Mouse (Mus musculus) kidney, adult 2 months (tissue): ENCODE measurements around the gene Fcho1. TPM values are rescaled to one million over a fixed set of nuclear protein-coding genes. Genes with fewer than 3 reads are reported as not detected.

Experiments used
- DNase-seq: peaks from one replicate; pipeline ENCODE4 v3.0.0; 2021
- H3K27ac ChIP-seq: fragments of 200-500 bp; 2 replicates; pipeline ENCODE4 v1.5.1; 2012; ENCODE audit warnings: low read depth, low read length, control low read depth, inconsistent platforms; ENCODE audit not compliant: insufficient read depth
- H3K27me3 ChIP-seq: fragments of 200-500 bp; replicated peaks from 2 replicates; pipeline ENCODE4 v1.6.1; 2012; ENCODE audit warnings: mild to moderate bottlenecking, moderate library complexity, low read length, inconsistent platforms; ENCODE audit not compliant: control insufficient read depth, insufficient read depth
- H3K36me3 ChIP-seq: fragments of 200-500 bp; 2 replicates; pipeline ENCODE4 v1.6.1; 2012; ENCODE audit warnings: mild to moderate bottlenecking, moderate library complexity, low read length, inconsistent platforms; ENCODE audit not compliant: control insufficient read depth, insufficient read depth
- H3K4me1 ChIP-seq: fragments of 200-500 bp; 2 replicates; pipeline ENCODE4 v1.6.1; 2011; ENCODE audit warnings: low read length; ENCODE audit not compliant: control insufficient read depth, insufficient read depth
- H3K4me3 ChIP-seq: fragments of 200-500 bp; 2 replicates; pipeline ENCODE4 v1.5.1; 2011; ENCODE audit warnings: mild to moderate bottlenecking, low read depth, low read length, control low read depth; ENCODE audit not compliant: insufficient read depth
- CTCF ChIP-seq: fragments of 200-500 bp; conservative IDR thresholded peaks from 2 replicates; pipeline ENCODE4 v1.5.1; 2011; ENCODE audit warnings: low read depth, mild to moderate bottlenecking, control low read depth, low read length, moderate library complexity, mixed read lengths; ENCODE audit not compliant: insufficient read depth, insufficient read length
- POLR2A ChIP-seq: fragments of 200-500 bp; IDR thresholded peaks from one replicate; pipeline ENCODE4 v1.6.1; 2011; ENCODE audit warnings: low read depth, low read length, control low read depth
- WGBS: fragments of 180-500 bp; shearing (Covaris S2); methylation state at CpG from one replicate; pipeline ENCODE4 v1.1.7; 2018; 5-methylcytosine and 5-hydroxymethylcytosine counted together
- polyA plus RNA-seq: library from polyadenylated mRNA; depleted of rRNA; stranded (reverse); fragments of >200 nt; gene quantifications from 2 replicates; pipeline ENCODE4 v1.2.3, GENCODE M21; 2012

The Fcho1 gene
- polyA plus RNA-seq, 1 experiment: 9.5 TPM

DNA sequence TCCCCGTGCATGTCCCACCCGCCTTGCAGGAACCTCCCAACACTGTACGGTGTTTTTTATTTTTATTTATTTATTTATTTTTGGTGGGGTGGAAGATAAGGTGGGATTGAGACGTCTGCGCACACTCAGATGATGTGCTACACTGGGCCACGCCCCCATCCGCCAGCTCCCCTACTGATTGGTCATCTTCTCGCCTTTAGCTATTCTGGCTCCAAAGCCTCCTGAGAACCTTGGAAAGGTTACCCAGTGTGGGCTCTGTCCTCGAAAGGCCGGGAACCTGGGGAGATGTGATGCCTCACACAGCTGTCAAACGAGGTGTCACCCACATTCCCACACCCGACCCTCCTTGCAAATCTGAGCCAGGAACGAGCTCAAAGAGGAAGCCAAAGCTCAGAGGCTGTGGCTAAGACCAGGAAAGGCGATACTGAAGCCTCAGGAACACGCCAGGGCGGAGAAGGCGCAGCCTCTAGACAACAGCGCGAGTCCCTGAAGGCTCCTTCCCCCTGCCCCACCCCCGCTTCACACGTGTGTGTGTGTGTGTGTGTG, 2.8 kb upstream of the Fcho1 start:
- no peak for TF ChIP-seq CTCF
- TF ChIP-seq POLR2A: no peak
- DNase-seq: no peak
- Histone ChIP-seq H3K36me3 (no peaks in the 10 kb centered on the region), H3K27ac (no peak overlapping the region), H3K27me3 (no peaks in the 10 kb centered on the region), H3K4me1 (no peaks in the 10 kb centered on the region), H3K4me3 (0 out of 2 replicates have a peak overlapping the region, but pooled peaks have one; percentile 15)
- WGBS: 10% methylated on average over 21 of the region's 21 CpGs

DNA sequence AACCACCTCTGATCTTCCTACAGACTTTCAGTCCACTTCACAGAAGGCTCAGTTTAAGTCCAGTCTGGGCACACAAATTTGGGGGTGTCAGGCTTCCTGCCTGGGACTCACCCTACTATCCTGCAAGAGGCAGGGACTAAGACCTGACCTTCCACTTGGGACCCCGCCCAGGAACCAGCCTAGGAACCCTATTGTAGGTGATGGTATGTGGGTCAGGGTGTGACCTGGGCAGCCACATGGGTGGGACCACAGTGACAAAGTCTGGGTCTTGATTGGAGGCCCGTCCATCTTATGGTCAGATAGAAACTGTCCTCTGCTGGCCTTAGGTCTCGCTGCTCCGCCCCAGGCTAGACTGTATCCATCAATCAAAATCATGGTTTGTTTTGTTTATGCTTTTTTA, 1.1 kb downstream of the Fcho1 start:
- Histone ChIP-seq H3K4me3 (no peak overlapping the region), H3K4me1 (no peaks in the 10 kb centered on the region), H3K27me3 (no peaks in the 10 kb centered on the region), H3K27ac (no peak overlapping the region), H3K36me3 (no peaks in the 10 kb centered on the region)
- 72% methylated on average over 4 of the region's 4 CpGs for WGBS
- TF ChIP-seq CTCF (no peak), POLR2A (no peak)
- DNase-seq: no peak

GRCm38 (mm10) chr8:71723047-71723551, 2.4 kb downstream of the Fcho1 start:
- Histone ChIP-seq H3K4me1 (no peaks in the 10 kb centered on the region), H3K27ac (no peak overlapping the region), H3K36me3 (no peaks in the 10 kb centered on the region), H3K4me3 (no peak overlapping the region), H3K27me3 (no peaks in the 10 kb centered on the region)
- WGBS: 64% methylated on average over 14 of the region's 14 CpGs
- TF ChIP-seq CTCF: no peak
- no peak for TF ChIP-seq POLR2A
- no peak for DNase-seq

DNA sequence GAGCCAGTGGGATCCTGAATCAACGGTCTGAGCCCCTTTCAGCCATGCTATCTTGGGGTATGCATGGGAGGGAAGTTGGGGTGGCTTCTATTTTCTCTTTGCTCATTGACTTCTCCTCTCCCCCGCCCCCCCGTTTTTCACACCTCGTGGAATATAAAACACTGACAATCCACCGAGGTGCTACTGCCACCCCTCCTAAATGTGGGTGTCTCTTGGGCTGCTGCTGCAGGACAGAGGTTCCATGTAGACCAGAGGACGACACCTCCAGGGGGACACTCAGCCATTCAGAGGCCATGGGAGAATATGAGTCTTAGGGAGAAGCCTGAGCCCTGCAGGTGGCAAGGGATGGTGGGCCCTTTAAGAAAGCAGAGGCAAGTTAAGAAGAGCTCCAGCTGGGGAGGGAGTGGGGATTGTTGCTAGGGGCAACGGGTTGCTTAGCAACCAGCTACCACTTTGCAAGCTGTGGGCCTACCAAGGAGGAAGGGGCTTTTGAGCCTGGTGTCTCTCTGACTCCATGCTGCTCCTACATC, 5.5 kb downstream of the Fcho1 start:
- DNase-seq: no peak
- 46% methylated on average over 7 of the region's 7 CpGs for WGBS
- H3K27me3 ChIP-seq: no peaks in the 10 kb centered on the region
- TF ChIP-seq POLR2A: no peak
- no peak for TF ChIP-seq CTCF
- no peaks in the 10 kb centered on the region for H3K36me3 ChIP-seq
- no peak overlapping the region for H3K27ac ChIP-seq
- no peak overlapping the region for H3K4me3 ChIP-seq
- H3K4me1 ChIP-seq: no peaks in the 10 kb centered on the region

- WGBS: 72% methylated on average over 4 of the region's 4 CpGs
- no peak overlapping the region for H3K4me3 ChIP-seq
- H3K27ac ChIP-seq: no peak overlapping the region
- DNase-seq: no peak
- H3K27me3 ChIP-seq: no peaks in the 10 kb centered on the region
- TF ChIP-seq POLR2A (no peak), CTCF (no peak)
- no peaks in the 10 kb centered on the region for H3K36me3 ChIP-seq
- no peaks in the 10 kb centered on the region for H3K4me1 ChIP-seq
Measured at GRCm38 (mm10) chr8:71719218-71719617, 6.3 kb downstream of the Fcho1 start.

- no peak for DNase-seq
- Histone ChIP-seq H3K27ac (no peak overlapping the region), H3K27me3 (no peaks in the 10 kb centered on the region), H3K4me3 (no peak overlapping the region), H3K4me1 (no peaks in the 10 kb centered on the region), H3K36me3 (no peaks in the 10 kb centered on the region)
- WGBS: 66% methylated on average over 3 of the region's 3 CpGs
- TF ChIP-seq POLR2A (no peak), CTCF (no peak)
Measured at GRCm38 (mm10) chr8:71718252-71718651, 7.3 kb downstream of the Fcho1 start.

DNA sequence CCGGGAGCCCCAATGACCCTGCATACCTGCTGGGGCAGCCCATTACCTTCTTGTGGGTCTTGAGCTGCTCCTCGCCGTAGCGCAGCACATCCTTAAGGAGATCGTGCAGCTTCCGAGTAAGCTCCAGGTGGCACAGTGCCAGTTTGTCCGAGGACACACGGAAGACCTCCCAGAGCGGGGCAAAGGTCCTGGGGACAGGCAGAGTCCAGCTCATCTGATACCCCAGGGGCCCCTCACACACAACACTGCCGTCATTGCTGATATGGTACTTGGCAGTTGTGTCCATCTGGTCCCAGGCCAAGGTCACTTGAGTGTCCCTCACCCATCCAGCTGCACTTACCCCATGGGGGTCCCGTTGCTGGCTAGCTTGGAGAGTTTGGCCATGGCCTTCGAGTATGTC, 8.4 kb downstream of the Fcho1 start:
- Histone ChIP-seq H3K27ac (no peak overlapping the region), H3K27me3 (no peaks in the 10 kb centered on the region), H3K4me3 (no peak overlapping the region), H3K4me1 (no peaks in the 10 kb centered on the region), H3K36me3 (no peaks in the 10 kb centered on the region)
- TF ChIP-seq CTCF: no peak
- 59% methylated on average over 12 of the region's 12 CpGs for WGBS
- peak; percentile 18 for DNase-seq
